Mouse (Mus musculus): ENCODE measurements around the gene Crot. TPM values are rescaled to one million over a fixed set of nuclear protein-coding genes. Genes with fewer than 3 reads are reported as not detected.
"Not testable (repeated sequence)": the region's sequence is repeated elsewhere in the genome, so short reads cannot be mapped to it uniquely, and the experiment has no call there.

Gene Crot
- 32.8 and 78.7 TPM in 2 replicates for total RNA-seq (2021)
- long read RNA-seq, experiment 1, transcript Crot-201 (18 exons, 2,996 nt), result major isoform, 48 of 69 reads
- long read RNA-seq, experiment 1, partial matches to known transcripts, result 7 of 69 reads
- long read RNA-seq, experiment 1, other reads (novel, unspliced or antisense), result 14 of 69 reads
- long read RNA-seq, experiment 2, transcript Crot-201 (18 exons, 2,996 nt), result major isoform, 50 of 123 reads
- long read RNA-seq, experiment 2, partial matches to known transcripts, result 7 of 123 reads
- long read RNA-seq, experiment 2, other reads (novel, unspliced or antisense), result 66 of 123 reads

- DNase-seq, result peak; percentile 97
These were observed at the start of gene Crot for GRCm38 (mm10) chr5:8996686-8997512. Crot (minus strand) TSS chr5:8997324.

GRCm38 (mm10) chr5:9045904-9046303, 48.8 kb upstream of the Crot start:
- DNase-seq, result no peak

- no peak for DNase-seq
These were observed 47.7 kb upstream of the Crot start for GRCm38 (mm10) chr5:9044821-9045220.

GRCm38 (mm10) chr5:9043582-9044267, 46.6 kb upstream of the Crot start:
- DNase-seq, result no peak

GRCm38 (mm10) chr5:9042721-9043416, 45.7 kb upstream of the Crot start:
- DNase-seq, result no peak

GRCm38 (mm10) chr5:9040665-9041215, 43.6 kb upstream of the Crot start:
- DNase-seq, result no peak

GRCm38 (mm10) chr5:9039978-9040377, 42.9 kb upstream of the Crot start:
- no peak for DNase-seq

GRCm38 (mm10) chr5:9037292-9037691, 40.2 kb upstream of the Crot start:
- no peak for DNase-seq

GRCm38 (mm10) chr5:9035457-9035856, 38.3 kb upstream of the Crot start:
- no peak for DNase-seq

- DNase-seq, result no peak
These were observed 37.4 kb upstream of the Crot start for GRCm38 (mm10) chr5:9034535-9034934.

GRCm38 (mm10) chr5:9033843-9034242, 36.7 kb upstream of the Crot start:
- no peak for DNase-seq

GRCm38 (mm10) chr5:9032641-9033040, 35.5 kb upstream of the Crot start:
- DNase-seq, result no peak

- DNase-seq, result peak; percentile 13
These were observed 35.0 kb upstream of the Crot start for GRCm38 (mm10) chr5:9032101-9032590.

GRCm38 (mm10) chr5:9028266-9028841, 31.2 kb upstream of the Crot start:
- DNase-seq, result peak; percentile 11

- DNase-seq, result no peak
These were observed 18.2 kb upstream of the Crot start for GRCm38 (mm10) chr5:9015352-9015751.

GRCm38 (mm10) chr5:9014774-9015173, 17.6 kb upstream of the Crot start:
- DNase-seq, result no peak

- DNase-seq, result no peak
These were observed 14.2 kb upstream of the Crot start for GRCm38 (mm10) chr5:9011374-9011773.

GRCm38 (mm10) chr5:9010166-9010565, 13.0 kb upstream of the Crot start:
- DNase-seq, result no peak

- DNase-seq, result not testable (repeated sequence)
These were observed 9.5 kb upstream of the Crot start for GRCm38 (mm10) chr5:9006585-9006984.

GRCm38 (mm10) chr5:9000006-9000405, 2.9 kb upstream of the Crot start:
- DNase-seq, result not testable (repeated sequence)

- no peak for DNase-seq
These were observed 2.0 kb upstream of the Crot start for GRCm38 (mm10) chr5:8999108-8999507.

Measured in adrenal gland, postnatal 14 days (tissue).